Mouse (Mus musculus): ENCODE results near the gene Ppox. TPM values are rescaled to one million over a fixed set of nuclear protein-coding genes. Genes with fewer than 3 reads are reported as not detected.

Gene Ppox
- polyA plus RNA-seq, 1 experiment from 2014 or later, result 50.9 TPM

- Histone ChIP-seq H3K27me3 (ENCODE audit: insufficient read depth, low read length) (no peaks in the 10 kb centered on the region), H3K9me3 (ENCODE audit: low read depth, low read length) (no peaks in the 10 kb centered on the region), H3K27ac (ENCODE audit: low read depth) (no peak overlapping the region), H3K36me3 (ENCODE audit: insufficient read depth) (peaks cover 13% of the 10 kb centered on the region; the same call in 1 of the 2 replicates), H3K4me1 (ENCODE audit: insufficient read depth) (peaks cover 16% of the 10 kb centered on the region), H3K4me3 (ENCODE audit: low read depth, low read length) (no peak overlapping the region), H3K4me2 (no peak overlapping the region), H3K9ac (no peak overlapping the region)
- ATAC-seq (ENCODE audit: insufficient read depth), result no peak
- no peak for DNase-seq
- TF ChIP-seq CTCF (IDR thresholded peaks at IDR 0.05; ENCODE audit: low read depth), result no peak
- WGBS, result 79% methylated on average over 9 of the region's 9 CpGs
Measured at GRCm38 (mm10) chr1:171257781-171258180, 23.2 kb downstream of the Ppox start.

GRCm38 (mm10) chr1:171256937-171257548 is 23.9 kb downstream of the Ppox start:
- no peak overlapping the region for H3K9ac ChIP-seq
- DNase-seq (peak; percentile 91), ATAC-seq (ENCODE audit: insufficient read depth) (peak; percentile 5; the same call in 1 of the 2 replicates)
- peak; percentile 85 for TF ChIP-seq CTCF (IDR thresholded peaks at IDR 0.05; ENCODE audit: low read depth)
- H3K4me3 ChIP-seq (ENCODE audit: low read depth, low read length), result no peak overlapping the region
- no peak overlapping the region for H3K27ac ChIP-seq (ENCODE audit: low read depth)
- H3K27me3 ChIP-seq (ENCODE audit: insufficient read depth, low read length), result no peaks in the 10 kb centered on the region
- peaks cover 11% of the 10 kb centered on the region for H3K4me1 ChIP-seq (ENCODE audit: insufficient read depth)
- no peak overlapping the region for H3K4me2 ChIP-seq
- peaks cover 13% of the 10 kb centered on the region; the same call in 1 of the 2 replicates for H3K36me3 ChIP-seq (ENCODE audit: insufficient read depth)
- no peaks in the 10 kb centered on the region for H3K9me3 ChIP-seq (ENCODE audit: low read depth, low read length)
- 56% methylated on average over 15 of the region's 15 CpGs for WGBS

- Histone ChIP-seq H3K27me3 (ENCODE audit: insufficient read depth, low read length) (no peaks in the 10 kb centered on the region), H3K9me3 (ENCODE audit: low read depth, low read length) (no peaks in the 10 kb centered on the region), H3K27ac (ENCODE audit: low read depth) (no peak overlapping the region), H3K36me3 (ENCODE audit: insufficient read depth) (peaks cover 13% of the 10 kb centered on the region; the same call in 1 of the 2 replicates), H3K4me3 (ENCODE audit: low read depth, low read length) (no peak overlapping the region), H3K4me2 (no peak overlapping the region), H3K4me1 (ENCODE audit: insufficient read depth) (peaks cover 14% of the 10 kb centered on the region), H3K9ac (no peak overlapping the region)
- no peak for TF ChIP-seq CTCF (IDR thresholded peaks at IDR 0.05; ENCODE audit: low read depth)
- 85% methylated on average over 24 of the region's 24 CpGs for WGBS
- ATAC-seq (ENCODE audit: insufficient read depth) (no peak), DNase-seq (no peak)
Measured at GRCm38 (mm10) chr1:171256095-171256818, 24.7 kb downstream of the Ppox start.

- peak overlapping the region; percentile 49; the same call in 1 of the 2 replicates for H3K9ac ChIP-seq
- H3K4me1 ChIP-seq (ENCODE audit: insufficient read depth), result peaks cover 25% of the 10 kb centered on the region
- H3K27me3 ChIP-seq (ENCODE audit: insufficient read depth, low read length), result no peaks in the 10 kb centered on the region
- no peaks in the 10 kb centered on the region for H3K9me3 ChIP-seq (ENCODE audit: low read depth, low read length)
- DNase-seq (peak; percentile 28), ATAC-seq (ENCODE audit: insufficient read depth) (no peak)
- no peak for TF ChIP-seq CTCF (IDR thresholded peaks at IDR 0.05; ENCODE audit: low read depth)
- peak overlapping the region; percentile 86 for H3K27ac ChIP-seq (ENCODE audit: low read depth)
- H3K36me3 ChIP-seq (ENCODE audit: insufficient read depth), result peaks cover 9% of the 10 kb centered on the region; the same call in 1 of the 2 replicates
- WGBS, result 54% methylated on average over 17 of the region's 17 CpGs
- peak overlapping the region; percentile 35 for H3K4me3 ChIP-seq (ENCODE audit: low read depth, low read length)
- H3K4me2 ChIP-seq, result peak overlapping the region; percentile 66
Measured at GRCm38 (mm10) chr1:171252415-171252814, 28.6 kb downstream of the Ppox start.

- H3K4me3 ChIP-seq (ENCODE audit: low read depth, low read length), result peak overlapping the region; percentile 35
- H3K9ac ChIP-seq, result peak overlapping the region; percentile 49; the same call in 1 of the 2 replicates
- WGBS, result 11% methylated on average over 13 of the region's 13 CpGs
- peak; percentile 21 for ATAC-seq (ENCODE audit: insufficient read depth)
- no peaks in the 10 kb centered on the region for H3K27me3 ChIP-seq (ENCODE audit: insufficient read depth, low read length)
- H3K36me3 ChIP-seq (ENCODE audit: insufficient read depth), result peaks cover 9% of the 10 kb centered on the region; the same call in 1 of the 2 replicates
- peak overlapping the region; percentile 86 for H3K27ac ChIP-seq (ENCODE audit: low read depth)
- H3K4me2 ChIP-seq, result peak overlapping the region; percentile 66
- H3K9me3 ChIP-seq (ENCODE audit: low read depth, low read length), result no peaks in the 10 kb centered on the region
- TF ChIP-seq CTCF (IDR thresholded peaks at IDR 0.05; ENCODE audit: low read depth), result no peak
- peaks cover 25% of the 10 kb centered on the region for H3K4me1 ChIP-seq (ENCODE audit: insufficient read depth)
- peak; percentile 65 for DNase-seq
Measured at GRCm38 (mm10) chr1:171251594-171252324, 29.2 kb downstream of the Ppox start.

GRCm38 (mm10) chr1:171250680-171251593 is 30.0 kb downstream of the Ppox start, which contains the start of gene Ndufs2:
Ndufs2 (minus strand) TSS chr1:171251388.
- H3K4me2 ChIP-seq, result peak within 1 kb of the TSS; percentile 66
- H3K27me3 ChIP-seq (ENCODE audit: insufficient read depth, low read length), result no peaks in the 10 kb centered on the region
- DNase-seq, result peak; percentile 55
- peaks cover 25% of the 10 kb centered on the region for H3K4me1 ChIP-seq (ENCODE audit: insufficient read depth)
- peaks cover 9% of the 10 kb centered on the region; the same call in 1 of the 2 replicates for H3K36me3 ChIP-seq (ENCODE audit: insufficient read depth)
- H3K9ac ChIP-seq, result peak within 1 kb of the TSS; percentile 49
- TF ChIP-seq CTCF (IDR thresholded peaks at IDR 0.05; ENCODE audit: low read depth), result no peak
- WGBS, result 20% methylated on average over 26 of the region's 26 CpGs
- no peaks in the 10 kb centered on the region for H3K9me3 ChIP-seq (ENCODE audit: low read depth, low read length)
- H3K27ac ChIP-seq (ENCODE audit: low read depth), result peak within 1 kb of the TSS; percentile 86
- H3K4me3 ChIP-seq (ENCODE audit: low read depth, low read length), result peak within 1 kb of the TSS; percentile 35
- ATAC-seq (ENCODE audit: insufficient read depth), result peak; percentile 6; the same call in 1 of the 2 replicates
